Mouse (Mus musculus): ENCODE results near the gene Apeh. TPM values are rescaled to one million over a fixed set of nuclear protein-coding genes. Genes with fewer than 3 reads are reported as not detected.

Gene Apeh
- total RNA-seq, 2 experiments from 2014 or later: 31.0 to 31.8 TPM

DNA sequence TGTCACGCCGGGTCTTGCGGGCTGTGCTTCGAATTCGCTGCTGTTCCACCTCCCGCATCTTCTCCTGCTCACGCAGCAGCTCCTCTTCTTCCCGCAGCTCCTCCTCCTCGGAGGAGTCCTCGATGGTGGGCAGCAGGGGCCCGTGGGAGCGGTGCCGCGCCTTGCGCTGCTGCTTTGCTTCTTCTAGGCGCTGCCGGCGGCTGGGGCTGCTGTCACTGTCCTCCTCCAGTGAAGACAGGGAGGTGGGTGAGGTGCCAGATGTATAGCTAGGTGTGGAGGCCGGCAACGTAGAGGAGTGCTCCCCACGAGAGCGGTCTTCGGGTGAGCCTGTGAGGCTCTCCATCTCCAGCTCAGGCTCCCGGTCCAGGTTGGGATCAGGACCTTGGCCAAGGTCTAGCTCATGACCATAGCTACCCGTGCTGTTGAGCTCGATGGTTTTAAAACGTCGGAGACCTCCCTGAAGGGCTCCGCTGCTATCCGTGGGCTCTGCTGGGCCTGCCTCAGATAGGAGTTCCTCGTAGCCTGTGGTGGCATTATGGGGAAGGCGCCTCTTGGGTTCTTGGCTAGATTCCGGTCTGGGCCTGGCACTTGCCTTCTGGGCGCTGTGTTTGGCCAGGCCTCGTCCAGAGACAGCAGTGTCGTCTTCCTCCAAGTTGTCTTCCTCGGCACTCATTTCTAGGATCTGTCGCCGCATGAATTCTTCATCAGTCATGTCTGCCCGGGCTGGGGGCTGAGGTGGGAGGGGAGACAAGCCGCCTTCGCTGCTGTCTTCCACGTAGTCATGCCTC is 21.1 kb upstream of the Apeh start:
- TF ChIP-seq CTCF (IDR thresholded peaks at IDR 0.05): no peak
- Histone ChIP-seq H3K4me3 (no peak overlapping the region), H3K27ac (peak overlapping the region; percentile 83)
- DNase-seq (ENCODE audit: extremely low spot score in 1 of 2, low spot score in 2 of 2): peak; percentile 70 to 72
- intact Hi-C loops (cut with DNase I): no loop called here

DNA sequence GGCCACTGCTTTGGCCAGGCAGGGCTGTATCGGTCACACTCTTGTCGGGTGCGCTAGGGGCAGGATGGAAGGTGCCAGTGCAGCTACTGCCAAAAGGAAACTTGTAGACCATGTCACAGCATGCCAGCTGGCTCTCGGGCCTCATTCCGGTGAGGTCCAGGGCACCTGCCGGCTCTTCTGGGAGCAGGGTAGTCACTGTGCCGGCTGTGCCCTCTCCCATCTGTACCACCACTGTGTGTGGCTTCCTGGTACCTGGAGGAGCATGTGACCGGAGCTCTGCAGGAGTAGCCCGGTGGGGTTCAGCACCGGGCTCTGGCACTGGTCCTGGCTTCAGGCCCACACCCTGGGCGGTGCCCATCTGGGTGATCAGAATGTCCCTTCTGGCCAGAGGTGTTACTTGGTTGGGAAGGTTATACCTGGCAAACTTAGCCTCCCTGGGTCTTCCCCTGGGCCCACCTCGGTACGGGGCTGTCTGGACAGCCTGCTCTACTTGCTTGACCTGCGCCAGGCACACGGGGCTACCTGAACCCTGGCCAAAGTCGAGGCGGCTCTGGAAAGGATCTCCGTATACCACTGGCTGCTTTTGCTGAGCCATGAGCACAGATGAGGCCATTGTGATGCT is 18.4 kb upstream of the Apeh start:
- intact Hi-C loops (cut with DNase I): no loop called here
- no peak for DNase-seq (ENCODE audit: extremely low spot score in 1 of 2, low spot score in 2 of 2)
- no peak overlapping the region for H3K4me3 ChIP-seq
- TF ChIP-seq CTCF (IDR thresholded peaks at IDR 0.05): no peak
- no peak overlapping the region; the same call in 1 of the 2 replicates for H3K27ac ChIP-seq

GRCm38 (mm10) chr9:108111593-108112121 is 17.3 kb upstream of the Apeh start:
- TF ChIP-seq CTCF (IDR thresholded peaks at IDR 0.05): no peak
- no peak overlapping the region for H3K4me3 ChIP-seq
- peak overlapping the region; percentile 50; the same call in 1 of the 2 replicates for H3K27ac ChIP-seq
- intact Hi-C loops (cut with DNase I): no loop called here
- no peak for DNase-seq (ENCODE audit: extremely low spot score in 1 of 2, low spot score in 2 of 2)

DNA sequence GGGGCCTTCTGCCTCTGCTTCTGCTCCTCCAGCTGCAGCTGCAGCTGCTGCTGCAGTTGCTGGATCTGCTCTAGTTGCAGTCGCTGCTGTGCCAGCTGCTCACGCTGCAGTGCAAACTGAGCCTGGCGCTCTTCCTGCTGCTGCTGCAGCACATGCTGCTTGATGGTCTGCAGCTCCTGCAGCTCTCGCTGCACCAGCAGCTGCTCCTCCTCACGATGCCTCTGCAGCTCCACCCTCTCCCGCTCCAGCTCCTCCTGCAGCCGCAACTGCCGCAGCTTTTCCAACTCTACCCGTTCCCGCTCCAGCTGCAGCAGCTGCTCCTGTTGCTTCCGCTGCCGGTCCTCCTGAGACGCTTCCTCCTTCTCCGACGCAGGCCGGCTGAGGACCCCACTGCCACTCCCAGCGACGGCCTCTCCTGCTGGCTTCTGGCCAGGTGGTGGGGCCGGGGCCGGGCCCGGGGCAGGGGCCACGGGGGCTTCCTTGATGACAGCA is 16.7 kb upstream of the Apeh start:
- peak overlapping the region; percentile 50 for H3K27ac ChIP-seq
- no peak for TF ChIP-seq CTCF (IDR thresholded peaks at IDR 0.05)
- intact Hi-C loops (cut with DNase I): no loop called here

GRCm38 (mm10) chr9:108110160-108110559 is 15.8 kb upstream of the Apeh start:
- no peak for DNase-seq (ENCODE audit: extremely low spot score in 1 of 2, low spot score in 2 of 2)
- intact Hi-C loops (cut with DNase I): no loop called here
- no peak overlapping the region for H3K4me3 ChIP-seq
- H3K27ac ChIP-seq: peak overlapping the region; percentile 50; the same call in 1 of the 2 replicates
- no peak for TF ChIP-seq CTCF (IDR thresholded peaks at IDR 0.05)

More for the DNA sequence above, 16.7 kb upstream of the Apeh start:
- no peak overlapping the region for H3K4me3 ChIP-seq
- DNase-seq (ENCODE audit: extremely low spot score in 1 of 2, low spot score in 2 of 2): no peak

GRCm38 (mm10) chr9:108107867-108108266 is 13.5 kb upstream of the Apeh start:
- intact Hi-C loops (cut with DNase I): no loop called here
- no peak for DNase-seq (ENCODE audit: extremely low spot score in 1 of 2, low spot score in 2 of 2)

DNA sequence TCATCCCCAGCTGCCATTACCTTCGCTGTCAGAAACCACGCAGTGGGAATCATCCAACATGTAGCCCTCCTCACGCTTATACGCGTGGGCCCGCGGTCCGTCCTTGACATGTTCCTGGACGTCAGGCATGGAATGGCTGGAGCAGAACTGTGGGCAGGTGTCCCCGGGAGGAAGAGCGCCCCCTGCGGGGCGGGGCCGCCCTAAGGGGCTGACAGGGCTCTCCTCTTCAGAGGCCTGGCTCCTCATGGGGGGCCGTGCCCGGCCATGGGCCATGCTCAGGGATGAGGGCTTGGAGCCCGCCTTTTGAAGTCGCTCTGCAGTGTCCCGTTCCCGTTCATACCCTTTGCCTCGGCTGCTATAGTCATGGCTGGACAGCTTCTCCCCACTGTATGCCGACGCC is 11.7 kb upstream of the Apeh start:
- no peak for DNase-seq (ENCODE audit: extremely low spot score in 1 of 2, low spot score in 2 of 2)
- intact Hi-C loops (cut with DNase I): no loop called here
- TF ChIP-seq CTCF (IDR thresholded peaks at IDR 0.05): no peak; the same call in 1 of the 2 replicates

More at GRCm38 (mm10) chr9:108107867-108108266, 13.5 kb upstream of the Apeh start:
- H3K4me3 ChIP-seq: no peak overlapping the region
- TF ChIP-seq CTCF (IDR thresholded peaks at IDR 0.05): no peak
- H3K27ac ChIP-seq: no peak overlapping the region

GRCm38 (mm10) chr9:108105549-108105863 is 11.1 kb upstream of the Apeh start:
- no peak overlapping the region for H3K27ac ChIP-seq
- TF ChIP-seq CTCF (IDR thresholded peaks at IDR 0.05): no peak
- H3K4me3 ChIP-seq: no peak overlapping the region
- intact Hi-C loops (cut with DNase I): no loop called here
- DNase-seq (ENCODE audit: extremely low spot score in 1 of 2, low spot score in 2 of 2): no peak

More for the DNA sequence above, 11.7 kb upstream of the Apeh start:
- Histone ChIP-seq H3K27ac (no peak overlapping the region), H3K4me3 (no peak overlapping the region)

DNA sequence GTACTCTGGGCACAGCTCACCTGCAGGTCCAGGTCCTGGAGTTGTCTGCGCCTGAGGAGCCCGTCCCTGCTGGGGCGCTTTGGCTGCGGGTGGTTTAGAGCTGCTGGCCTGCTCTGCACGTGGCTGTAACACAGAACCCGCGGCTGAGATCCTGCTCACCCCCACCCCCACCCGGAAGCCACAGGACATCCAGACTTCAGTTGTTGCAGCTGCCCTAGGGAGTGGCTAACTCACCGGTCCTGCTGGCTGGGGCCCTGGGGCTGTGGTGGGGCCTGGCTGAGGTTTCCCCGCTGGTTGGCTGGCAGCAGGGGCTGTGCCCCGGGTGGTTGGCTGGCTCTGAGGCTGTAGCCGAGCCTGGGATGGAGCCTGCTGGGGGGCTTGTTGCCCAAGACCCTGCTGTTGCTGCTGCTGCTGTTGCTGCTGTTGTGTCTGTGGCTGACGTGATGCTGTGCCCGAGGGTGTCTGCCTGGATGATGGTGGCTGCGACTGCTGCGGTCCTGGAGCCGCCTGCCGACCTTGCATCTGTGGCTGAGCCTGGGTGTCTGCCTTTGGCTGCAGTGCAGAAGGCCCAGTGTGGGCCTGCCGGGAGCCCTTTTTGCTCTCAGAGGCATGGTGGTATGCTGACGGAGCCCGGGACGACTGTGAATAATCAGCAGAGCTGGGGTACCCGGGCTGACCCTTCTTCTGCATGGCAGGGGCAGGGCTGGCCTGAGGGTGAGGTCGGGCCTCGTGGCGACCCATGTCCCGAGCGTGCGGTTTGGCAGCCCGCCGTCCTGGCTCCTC is 10.6 kb upstream of the Apeh start:
- H3K27ac ChIP-seq: peak overlapping the region; percentile 16; the same call in 1 of the 2 replicates

GRCm38 (mm10) chr9:108099619-108100018 is 5.2 kb upstream of the Apeh start:
- Histone ChIP-seq H3K4me3 (no peak overlapping the region), H3K27ac (no peak overlapping the region)
- intact Hi-C loops (cut with DNase I): no loop called here
- no peak for DNase-seq (ENCODE audit: extremely low spot score in 1 of 2, low spot score in 2 of 2)
- no peak for TF ChIP-seq CTCF (IDR thresholded peaks at IDR 0.05)

More for the DNA sequence above, 10.6 kb upstream of the Apeh start:
- intact Hi-C loops (cut with DNase I): no loop called here
- no peak overlapping the region for H3K4me3 ChIP-seq
- no peak for DNase-seq (ENCODE audit: extremely low spot score in 1 of 2, low spot score in 2 of 2)
- no peak for TF ChIP-seq CTCF (IDR thresholded peaks at IDR 0.05)

GRCm38 (mm10) chr9:108095949-108096712 is 1.7 kb upstream of the Apeh start:
- Histone ChIP-seq H3K27ac (no peak overlapping the region), H3K4me3 (no peak overlapping the region)
- no peak for DNase-seq (ENCODE audit: extremely low spot score in 1 of 2, low spot score in 2 of 2)
- intact Hi-C loops (cut with DNase I): loop anchor here (1.0 kb wide), 2 partner anchors 105 to 188 kb away; no protein-coding TSS in a partner anchor
- no peak for TF ChIP-seq CTCF (IDR thresholded peaks at IDR 0.05)

All from left cerebral cortex, adult 2 months (tissue).